Mouse (Mus musculus) left cerebral cortex, postnatal 25 days (tissue): ENCODE measurements around the gene Gm31371. TPM values are rescaled to one million over a fixed set of nuclear protein-coding genes. Genes with fewer than 3 reads are reported as not detected.
"Not testable (repeated sequence)": the region's sequence is repeated elsewhere in the genome, so short reads cannot be mapped to it uniquely, and the experiment has no call there.

Source experiments
- DNase-seq, 2 experiments: peaks; one replicate each; pipeline ENCODE4 v3.0.0; 2022; ENCODE audit warnings: low spot score in 2 of 2, mixed read lengths in 1 of 2
- intact Hi-C: fragments of 180-260 bp; cut with DNase I; formaldehyde crosslinking; loops from one replicate; pipeline ENCODE4 v1.15.1; 2025
- total RNA-seq, 2 experiments: library from RNA; stranded (reverse); gene quantifications; 2 replicates each; pipeline ENCODE4 v1.2.3; 2021

Gm31371 gene
- total RNA-seq: under 1 TPM in 1 of 2 experiments, not detected in 1; 0.37 TPM

DNA sequence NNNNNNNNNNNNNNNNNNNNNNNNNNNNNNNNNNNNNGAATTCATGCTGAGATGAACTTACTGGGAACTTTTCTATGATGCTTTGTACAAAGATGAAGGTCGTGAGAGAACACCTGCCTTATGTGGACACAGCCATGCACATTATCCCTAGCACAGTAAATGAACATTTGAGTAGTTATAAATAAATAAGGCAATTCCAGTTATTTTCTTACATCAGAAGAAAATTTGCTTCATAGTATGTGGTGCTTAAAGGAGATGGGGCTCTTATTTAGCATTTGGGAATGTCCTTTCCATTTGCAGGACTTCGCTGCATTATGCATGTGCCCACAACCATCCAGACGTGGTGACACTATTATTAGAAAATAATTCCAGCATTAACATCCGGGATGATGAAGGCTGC lies at the start of gene Gm31371:
Gm31371 (plus strand) TSS at position 301 of the 400 bp plus-strand sequence.
- DNase-seq, intact Hi-C loops: not testable (repeated sequence)

DNA sequence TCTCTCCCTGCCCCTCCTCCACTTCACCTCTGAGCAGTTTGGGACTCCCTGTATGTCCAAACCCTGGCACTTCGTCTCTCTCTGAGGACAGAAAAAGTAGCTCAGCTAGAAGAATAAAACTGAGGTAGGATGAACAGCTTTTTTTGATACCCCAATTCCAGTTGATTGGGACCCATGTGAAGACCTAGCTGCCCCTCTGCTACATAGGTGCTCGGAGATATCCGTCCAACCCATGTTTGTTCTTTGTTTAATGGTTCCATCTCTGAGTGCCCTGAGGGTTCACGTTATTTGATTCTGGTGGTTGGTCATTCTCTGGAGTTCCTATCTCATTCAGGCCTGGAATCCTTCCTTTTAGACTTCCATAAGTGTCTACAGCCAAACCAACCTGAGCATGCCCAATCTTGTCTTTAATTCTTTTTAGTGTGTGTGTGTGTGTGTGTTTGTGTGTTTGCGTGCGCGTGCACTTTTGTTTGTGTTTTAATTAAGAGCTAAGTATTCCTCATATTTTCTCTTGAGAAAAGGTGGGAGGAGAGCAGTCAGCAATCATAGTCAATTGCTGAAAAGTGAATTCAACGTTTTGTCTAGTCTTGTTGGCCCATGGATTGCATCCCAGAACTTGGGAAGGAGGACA lies 3.3 kb downstream of the Gm31371 start:
- intact Hi-C loops, DNase-seq: not testable (repeated sequence)

DNA sequence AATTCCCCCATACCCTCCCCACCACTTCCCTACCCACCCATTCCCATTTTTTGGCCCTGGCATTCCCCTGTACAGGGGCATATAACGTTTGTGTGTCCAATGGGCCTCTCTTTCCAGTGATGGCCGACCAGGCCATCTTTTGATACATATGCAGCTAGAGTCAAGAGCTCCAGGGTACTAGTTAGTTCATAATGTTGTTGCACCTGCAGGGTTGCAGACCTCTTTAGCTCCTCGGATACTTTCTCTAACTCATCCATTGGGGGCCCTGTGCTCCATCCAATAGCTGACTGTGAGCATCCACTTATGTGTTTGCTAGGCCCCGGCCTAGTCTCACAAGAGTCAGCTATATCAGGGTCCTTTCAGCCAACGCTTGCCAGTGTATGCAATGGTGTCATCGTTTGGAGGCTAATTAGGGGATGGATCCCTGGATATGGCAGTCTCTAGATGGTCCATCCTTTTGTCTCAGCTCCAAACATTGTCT lies 5.7 kb downstream of the Gm31371 start:
- intact Hi-C loops: not testable (repeated sequence)
- peak in 1 of 2 experiments; percentile 12 for DNase-seq

- intact Hi-C loops, DNase-seq: not testable (repeated sequence)
These were observed 15.9 kb downstream of the Gm31371 start for GRCm38 (mm10) chr8:19919086-19919485.

- intact Hi-C loops, DNase-seq: not testable (repeated sequence)
These were observed 31.1 kb downstream of the Gm31371 start for GRCm38 (mm10) chr8:19934274-19934673.

GRCm38 (mm10) chr8:19935541-19936030 lies 32.4 kb downstream of the Gm31371 start:
- intact Hi-C loops, DNase-seq: not testable (repeated sequence)

GRCm38 (mm10) chr8:19960935-19961334 lies 57.7 kb downstream of the Gm31371 start:
- intact Hi-C loops: no loop called here
- DNase-seq: no peak

DNA sequence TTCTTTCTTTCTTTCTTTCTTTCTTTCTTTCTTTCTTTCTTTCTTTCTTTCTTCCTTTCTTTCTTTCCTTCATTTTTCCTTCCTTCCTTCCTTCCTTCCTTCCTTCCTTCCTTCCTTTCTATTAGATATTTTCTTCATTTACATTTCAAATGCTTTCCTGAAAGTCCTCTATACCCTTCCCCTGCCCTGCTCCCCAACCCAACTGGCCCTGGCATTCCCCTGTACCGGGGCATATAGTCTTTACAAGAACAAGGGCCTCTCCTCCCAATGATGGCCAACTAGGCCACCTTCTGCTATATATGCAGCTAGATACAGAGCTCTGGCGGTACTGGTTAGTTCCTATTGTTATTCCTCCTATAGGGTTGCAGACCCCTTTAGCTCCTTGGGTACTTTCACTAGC lies 60.6 kb downstream of the Gm31371 start:
- intact Hi-C loops, DNase-seq: not testable (repeated sequence)

- intact Hi-C loops: not testable (repeated sequence)
- DNase-seq: peak; percentile 14 to 22
These were observed 65.0 kb downstream of the Gm31371 start for GRCm38 (mm10) chr8:19968151-19968550.

DNA sequence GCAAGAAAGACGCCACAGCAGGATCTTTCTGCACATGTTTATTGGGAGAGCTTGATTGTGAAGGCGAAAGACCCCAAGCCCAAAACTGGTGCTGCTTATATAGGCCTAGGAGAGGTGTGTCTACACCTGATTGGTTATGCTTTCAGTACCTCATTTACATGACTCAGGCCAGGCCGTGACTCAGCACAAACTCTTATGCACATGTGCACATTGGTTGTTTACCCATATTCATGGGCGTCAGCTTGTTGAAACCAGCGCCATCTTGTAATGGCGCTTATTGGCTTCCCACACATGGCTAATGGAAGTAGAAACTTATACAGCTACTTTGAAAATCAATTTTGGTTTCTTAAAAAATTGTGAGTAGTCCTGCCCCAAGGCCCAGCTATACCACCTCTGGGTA lies 72.0 kb downstream of the Gm31371 start:
- intact Hi-C loops, DNase-seq: not testable (repeated sequence)

Other genes starting within 250 kb of the Gm31371 start
- 1 to 10 TPM in 1 of 2 experiments, not detected in 1; 1.5 TPM for gene 4930467E23Rik, start 173.8 kb upstream of the Gm31371 start, total RNA-seq